In genomic region chr10:70535401-70535800, GRCm38 (mm10) we compare ENCODE assay signal across 17 mouse cellular contexts.
"Had no signal": no experiment of that assay in that cellular context is flagged by ENCODE, and none has a peak within 500 bp of the region (broad histone marks: within the 10 kb centered on the region; RNA-seq: fewer than 3 reads in every experiment).

No protein-coding gene starts in this region.

- H3K27me3 ChIP-seq: limb, embryonic 15.5 days; liver, embryonic 12.5 days; midbrain, embryonic 12.5 days; neural tube, embryonic 15.5 days; stomach, embryonic 15.5 days had no signal

- H3K36me3 ChIP-seq: liver, embryonic 12.5 days; stomach, embryonic 15.5 days had no signal

- H3K27ac ChIP-seq: kidney, postnatal 0 days; left cerebral cortex, adult 2 months; limb, embryonic 15.5 days; liver, embryonic 12.5 days; midbrain, embryonic 12.5 days; neural tube, embryonic 15.5 days; stomach, embryonic 15.5 days had no signal

- H3K4me3 ChIP-seq: left cerebral cortex, adult 2 months; limb, embryonic 15.5 days; liver, embryonic 12.5 days; midbrain, embryonic 12.5 days; neural tube, embryonic 15.5 days; stomach, embryonic 15.5 days had no signal

- ATAC-seq: liver, embryonic 12.5 days; midbrain, embryonic 16.5 days had no signal

- DNase-seq: kidney, adult 11 months; kidney, adult 9 months; kidney, postnatal 36 days; lung, embryonic 14.5 days; lung, postnatal 10 days; lung, postnatal 4 days; right cerebral cortex, postnatal 14 days; thymus, adult 18-20 months; thymus, postnatal 14 days had no signal

- H3K9me3 ChIP-seq: limb, embryonic 15.5 days; midbrain, embryonic 12.5 days; neural tube, embryonic 15.5 days; stomach, embryonic 15.5 days had no signal

- H3K9ac ChIP-seq: limb, embryonic 15.5 days; liver, embryonic 12.5 days; lung, embryonic 14.5 days; midbrain, embryonic 12.5 days; neural tube, embryonic 15.5 days; stomach, embryonic 15.5 days had no signal

- H3K4me1 ChIP-seq: limb, embryonic 15.5 days; liver, embryonic 12.5 days; midbrain, embryonic 12.5 days; neural tube, embryonic 15.5 days; stomach, embryonic 15.5 days had no signal

- H3K4me2 ChIP-seq: limb, embryonic 15.5 days; liver, embryonic 12.5 days; lung, embryonic 14.5 days; midbrain, embryonic 12.5 days; neural tube, embryonic 15.5 days; stomach, embryonic 15.5 days had no signal
